Mouse (Mus musculus): ENCODE measurements around the gene Cmklr1. TPM values are rescaled to one million over a fixed set of nuclear protein-coding genes. Genes with fewer than 3 reads are reported as not detected.

The Cmklr1 gene
- polyA plus RNA-seq, 1 experiment, result 4.0 TPM

- Histone ChIP-seq H3K27ac (ENCODE audit: insufficient read depth, low read length) (no peak overlapping the region), H3K4me3 (ENCODE audit: insufficient read depth, low read length) (no peak overlapping the region), H3K4me1 (ENCODE audit: control insufficient read depth, insufficient read depth, low read length) (no peaks in the 10 kb centered on the region; the same call in 1 of the 2 replicates)
- no peak for TF ChIP-seq POLR2A (IDR thresholded peaks at IDR 0.05; ENCODE audit: extremely low read depth, insufficient read depth, low read length)
- TF ChIP-seq CTCF (IDR thresholded peaks at IDR 0.05; ENCODE audit: extremely low read depth, insufficient read depth, low read length), result no peak
These were observed 84.9 kb downstream of the Cmklr1 start for GRCm38 (mm10) chr5:113565101-113565854.

- H3K4me3 ChIP-seq (ENCODE audit: insufficient read depth, low read length), result no peak overlapping the region
- no peaks in the 10 kb centered on the region; the same call in 1 of the 2 replicates for H3K4me1 ChIP-seq (ENCODE audit: control insufficient read depth, insufficient read depth, low read length)
- TF ChIP-seq CTCF (IDR thresholded peaks at IDR 0.05; ENCODE audit: extremely low read depth, insufficient read depth, low read length) (no peak), POLR2A (IDR thresholded peaks at IDR 0.05; ENCODE audit: extremely low read depth, insufficient read depth, low read length) (no peak)
- no peak overlapping the region for H3K27ac ChIP-seq (ENCODE audit: insufficient read depth, low read length)
These were observed 85.8 kb downstream of the Cmklr1 start for GRCm38 (mm10) chr5:113564463-113564862.

Other genes starting within 250 kb of the Cmklr1 start
- gene Wscd2, start 160.1 kb downstream of the Cmklr1 start, polyA plus RNA-seq (2012; rRNA removed), result 28.9 and 32.3 TPM in 2 replicates
- not detected in 2 replicates for gene 1700069L16Rik, start 74.3 kb upstream of the Cmklr1 start, polyA plus RNA-seq (2012; rRNA removed)
- gene Ficd, start 85.4 kb upstream of the Cmklr1 start, polyA plus RNA-seq (2012; rRNA removed), result 8.2 and 8.5 TPM in 2 replicates
- gene Sart3, start 122.1 kb upstream of the Cmklr1 start, polyA plus RNA-seq (2012; rRNA removed), result 33.2 and 39.0 TPM in 2 replicates
- gene Iscu, start 122.3 kb upstream of the Cmklr1 start, polyA plus RNA-seq (2012; rRNA removed), result 190 and 196 TPM in 2 replicates
- 25.4 and 26.0 TPM in 2 replicates for gene Tmem119, start 150.1 kb upstream of the Cmklr1 start, polyA plus RNA-seq (2012; rRNA removed)
- 43.5 TPM in 2 replicates for gene Selplg, start 182.2 kb upstream of the Cmklr1 start, polyA plus RNA-seq (2012; rRNA removed)

Measured in cortical plate, adult 2 months (tissue).